Mouse (Mus musculus): ENCODE data around the gene D930020B18Rik. TPM values are rescaled to one million over a fixed set of nuclear protein-coding genes. Genes with fewer than 3 reads are reported as not detected.

The D930020B18Rik gene
- polyA plus RNA-seq, 1 experiment from 2014 or later: not detected

GRCm38 (mm10) chr10:121611587-121611986 is 29.8 kb upstream of the D930020B18Rik start:
- no peaks in the 10 kb centered on the region for H3K4me1 ChIP-seq (ENCODE audit: insufficient read depth)
- H3K4me3 ChIP-seq (ENCODE audit: low read depth, low read length): no peak overlapping the region
- no peak for DNase-seq
- H3K27me3 ChIP-seq (ENCODE audit: insufficient read depth, low read length): no peaks in the 10 kb centered on the region
- no peak overlapping the region for H3K9ac ChIP-seq (replicated peaks)
- no peak for TF ChIP-seq EP300 (IDR thresholded peaks at IDR 0.05; ENCODE audit: low read depth)
- TF ChIP-seq CTCF (IDR thresholded peaks at IDR 0.05; ENCODE audit: low read depth): no peak
- 58% methylated on average over 9 of the region's 10 CpGs for WGBS (ENCODE audit: insufficient replicate concordance)
- no peak overlapping the region for H3K27ac ChIP-seq (ENCODE audit: low read depth)
- peak; percentile 50; the same call in 1 of the 2 replicates for ATAC-seq
- H3K9me3 ChIP-seq (ENCODE audit: low read length): no peaks in the 10 kb centered on the region
- H3K4me2 ChIP-seq (ENCODE audit: low read depth, low read length): no peak overlapping the region
- H3K36me3 ChIP-seq (replicated peaks; ENCODE audit: insufficient read depth, low read length): peaks cover 61% of the 10 kb centered on the region

GRCm38 (mm10) chr10:121612448-121612847 is 28.9 kb upstream of the D930020B18Rik start:
- Histone ChIP-seq H3K9ac (replicated peaks) (no peak overlapping the region), H3K9me3 (ENCODE audit: low read length) (no peaks in the 10 kb centered on the region), H3K4me1 (ENCODE audit: insufficient read depth) (no peaks in the 10 kb centered on the region), H3K4me2 (ENCODE audit: low read depth, low read length) (no peak overlapping the region), H3K27ac (ENCODE audit: low read depth) (no peak overlapping the region), H3K27me3 (ENCODE audit: insufficient read depth, low read length) (no peaks in the 10 kb centered on the region), H3K36me3 (replicated peaks; ENCODE audit: insufficient read depth, low read length) (peaks cover 61% of the 10 kb centered on the region), H3K4me3 (ENCODE audit: low read depth, low read length) (no peak overlapping the region)
- ATAC-seq: no peak
- no peak for DNase-seq
- WGBS (ENCODE audit: insufficient replicate concordance): 87% methylated on average over 6 of the region's 6 CpGs
- no peak for TF ChIP-seq CTCF (IDR thresholded peaks at IDR 0.05; ENCODE audit: low read depth)

- no peak overlapping the region for H3K4me2 ChIP-seq (ENCODE audit: low read depth, low read length)
- no peaks in the 10 kb centered on the region for H3K27me3 ChIP-seq (ENCODE audit: insufficient read depth, low read length)
- no peak overlapping the region for H3K9ac ChIP-seq (replicated peaks)
- no peaks in the 10 kb centered on the region for H3K9me3 ChIP-seq (ENCODE audit: low read length)
- no peak for TF ChIP-seq CTCF (IDR thresholded peaks at IDR 0.05; ENCODE audit: low read depth)
- no peak for TF ChIP-seq EP300 (IDR thresholded peaks at IDR 0.05; ENCODE audit: low read depth)
- no peak overlapping the region for H3K27ac ChIP-seq (ENCODE audit: low read depth)
- H3K4me1 ChIP-seq (ENCODE audit: insufficient read depth): no peaks in the 10 kb centered on the region
- DNase-seq: no peak
- H3K4me3 ChIP-seq (ENCODE audit: low read depth, low read length): no peak overlapping the region
- peaks cover 62% of the 10 kb centered on the region for H3K36me3 ChIP-seq (replicated peaks; ENCODE audit: insufficient read depth, low read length)
- ATAC-seq: peak; percentile 50
- 44% methylated on average over 13 of the region's 13 CpGs for WGBS (ENCODE audit: insufficient replicate concordance)
Measured at GRCm38 (mm10) chr10:121613570-121613969, 27.8 kb upstream of the D930020B18Rik start.

GRCm38 (mm10) chr10:121615146-121615870 is 26.1 kb upstream of the D930020B18Rik start:
- peak; percentile 31; the same call in 1 of the 2 replicates for ATAC-seq
- DNase-seq: no peak
- TF ChIP-seq EP300 (IDR thresholded peaks at IDR 0.05; ENCODE audit: low read depth) (no peak), CTCF (IDR thresholded peaks at IDR 0.05; ENCODE audit: low read depth) (no peak)
- 82% methylated on average over 13 of the region's 13 CpGs for WGBS (ENCODE audit: insufficient replicate concordance)
- Histone ChIP-seq H3K9ac (replicated peaks) (no peak overlapping the region), H3K27ac (ENCODE audit: low read depth) (peak overlapping the region; percentile 67), H3K9me3 (ENCODE audit: low read length) (no peaks in the 10 kb centered on the region), H3K36me3 (replicated peaks; ENCODE audit: insufficient read depth, low read length) (peaks cover 67% of the 10 kb centered on the region), H3K4me3 (ENCODE audit: low read depth, low read length) (no peak overlapping the region), H3K27me3 (ENCODE audit: insufficient read depth, low read length) (no peaks in the 10 kb centered on the region), H3K4me1 (ENCODE audit: insufficient read depth) (no peaks in the 10 kb centered on the region), H3K4me2 (ENCODE audit: low read depth, low read length) (no peak overlapping the region)

GRCm38 (mm10) chr10:121615935-121616334 is 25.5 kb upstream of the D930020B18Rik start:
- Histone ChIP-seq H3K36me3 (replicated peaks; ENCODE audit: insufficient read depth, low read length) (peaks cover 68% of the 10 kb centered on the region), H3K9me3 (ENCODE audit: low read length) (no peaks in the 10 kb centered on the region), H3K27ac (ENCODE audit: low read depth) (peak overlapping the region; percentile 67), H3K9ac (replicated peaks) (no peak overlapping the region), H3K4me1 (ENCODE audit: insufficient read depth) (no peaks in the 10 kb centered on the region), H3K27me3 (ENCODE audit: insufficient read depth, low read length) (no peaks in the 10 kb centered on the region), H3K4me3 (ENCODE audit: low read depth, low read length) (no peak overlapping the region), H3K4me2 (ENCODE audit: low read depth, low read length) (no peak overlapping the region)
- TF ChIP-seq EP300 (IDR thresholded peaks at IDR 0.05; ENCODE audit: low read depth): no peak
- TF ChIP-seq CTCF (IDR thresholded peaks at IDR 0.05; ENCODE audit: low read depth): no peak
- ATAC-seq: peak; percentile 37
- no peak for DNase-seq
- WGBS (ENCODE audit: insufficient replicate concordance): 68% methylated on average over 7 of the region's 7 CpGs

GRCm38 (mm10) chr10:121622431-121622830 is 19.0 kb upstream of the D930020B18Rik start:
- Histone ChIP-seq H3K27ac (ENCODE audit: low read depth) (no peak overlapping the region), H3K36me3 (replicated peaks; ENCODE audit: insufficient read depth, low read length) (peaks cover 43% of the 10 kb centered on the region)
- no peak for ATAC-seq

More at GRCm38 (mm10) chr10:121622431-121622830, 19.0 kb upstream of the D930020B18Rik start:
- Histone ChIP-seq H3K9ac (replicated peaks) (no peak overlapping the region), H3K27me3 (ENCODE audit: insufficient read depth, low read length) (no peaks in the 10 kb centered on the region), H3K9me3 (ENCODE audit: low read length) (no peaks in the 10 kb centered on the region), H3K4me1 (ENCODE audit: insufficient read depth) (peaks cover 20% of the 10 kb centered on the region; the same call in 1 of the 2 replicates), H3K4me3 (ENCODE audit: low read depth, low read length) (no peak overlapping the region), H3K4me2 (ENCODE audit: low read depth, low read length) (no peak overlapping the region)
- WGBS (ENCODE audit: insufficient replicate concordance): 61% methylated on average over 6 of the region's 6 CpGs
- no peak for DNase-seq
- TF ChIP-seq EP300 (IDR thresholded peaks at IDR 0.05; ENCODE audit: low read depth) (no peak), CTCF (IDR thresholded peaks at IDR 0.05; ENCODE audit: low read depth) (no peak)

Measured in liver, postnatal 0 days (tissue).